Mouse (Mus musculus) liver, embryonic 14.5 days (tissue): Measurements from ENCODE around the gene Gse1.

ENCODE experiments used
- CTCF ChIP-seq: IDR thresholded peaks from 2 replicates; pipeline ENCODE4 v1.5.1; 2016; ENCODE audit warnings: antibody characterized with exemption, low read depth, control low read depth
- EP300 ChIP-seq: IDR thresholded peaks from 2 replicates; pipeline ENCODE4 v1.6.1; 2016; ENCODE audit warnings: antibody characterized with exemption, low read depth

GRCm38 (mm10) chr8:120485551-120486476 is 257.6 kb downstream of the Gse1 start:
- TF ChIP-seq CTCF (peak; percentile 12; the same call in 1 of the 2 replicates), EP300 (no peak; the same call in 1 of the 2 replicates)
